Mouse (Mus musculus) kidney, adult 18-20 months (tissue): Measurements from ENCODE around the gene Gm21943.
"Not testable (repeated sequence)": the region's sequence is repeated elsewhere in the genome, so short reads cannot be mapped to it uniquely, and the experiment has no call there.

Experiments used
- DNase-seq: peaks from one replicate; pipeline ENCODE4 v3.0.0; 2021

The Gm21943 gene

GRCm38 (mm10) chrY:57533644-57534043 lies at the start of gene Gm21943:
Gene Gm21943 (minus strand): TSS chrY:57533744.
- DNase-seq: not testable (repeated sequence)
